Mouse (Mus musculus): ENCODE measurements around the gene Hhipl2.

DNA sequence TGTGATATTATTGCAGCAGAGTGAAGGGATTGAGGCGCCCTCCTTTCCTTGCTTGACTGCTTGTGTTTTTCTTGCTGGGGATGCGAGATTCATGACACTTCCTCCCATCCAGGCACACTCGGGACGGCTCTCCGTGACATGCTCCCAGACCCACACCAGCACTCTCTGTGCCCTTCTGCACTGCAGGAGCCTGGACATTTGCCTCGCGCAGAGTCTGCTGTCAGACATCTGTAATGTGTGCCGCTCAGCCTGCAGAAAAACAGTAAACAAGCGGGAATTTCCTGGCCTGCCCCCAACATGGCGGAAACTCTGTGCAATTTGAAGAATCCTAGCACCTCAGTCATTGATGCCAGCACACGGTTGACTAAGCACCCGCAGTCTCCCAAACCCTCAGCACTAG, at the start of gene Hhipl2:
- TF ChIP-seq CTCF (IDR thresholded peaks at IDR 0.05), result no peak
- no peak for TF ChIP-seq POLR2A (IDR thresholded peaks at IDR 0.05; ENCODE audit: insufficient read depth, low read depth, low read length)
